Mouse (Mus musculus) kidney, adult 2 months (tissue): ENCODE results near the gene Folr1.

Experiments
- CTCF ChIP-seq: fragments of 200-500 bp; conservative IDR thresholded peaks from 2 replicates; pipeline ENCODE4 v1.5.1; 2011; ENCODE audit warnings: low read depth, mild to moderate bottlenecking, control low read depth, low read length, moderate library complexity, mixed read lengths; ENCODE audit not compliant: insufficient read depth, insufficient read length
- POLR2A ChIP-seq: fragments of 200-500 bp; IDR thresholded peaks from one replicate; pipeline ENCODE4 v1.6.1; 2011; ENCODE audit warnings: low read depth, low read length, control low read depth

GRCm38 (mm10) chr7:101823758-101824630, 46.6 kb downstream of the Folr1 start:
- no peak for TF ChIP-seq CTCF
- TF ChIP-seq POLR2A: no peak
